Mouse (Mus musculus): ENCODE measurements around the gene Clps.
"Not testable (repeated sequence)": the region's sequence is repeated elsewhere in the genome, so short reads cannot be mapped to it uniquely, and the experiment has no call there.

The Clps gene

DNA sequence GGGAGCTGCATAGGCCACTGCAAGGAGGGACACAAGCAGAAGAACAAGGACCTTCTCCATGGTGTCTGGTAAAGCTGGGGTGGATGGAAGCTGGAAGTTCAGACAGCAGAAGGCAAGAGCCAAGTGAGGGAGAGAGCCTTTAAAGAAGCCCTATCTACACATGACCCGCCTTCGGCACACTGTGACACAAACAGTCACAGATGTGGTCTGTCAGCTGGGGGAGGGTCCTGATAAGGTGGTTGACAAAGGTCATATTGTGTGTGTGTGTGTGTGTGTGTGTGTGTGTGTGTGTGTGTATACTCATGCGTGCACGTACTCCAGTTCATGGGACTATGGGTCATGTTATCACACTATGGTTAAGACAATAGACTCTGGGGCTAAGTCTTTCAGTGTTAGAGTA is at the start of gene Clps:
Gene Clps, minus strand, starts transcription at position 169 of the 400 bp plus-strand sequence.
- no peak for DNase-seq (ENCODE audit: low read depth)

GRCm38 (mm10) chr17:28609543-28609942 is 49.0 kb upstream of the Clps start:
- no peak for DNase-seq (ENCODE audit: low read depth)

DNA sequence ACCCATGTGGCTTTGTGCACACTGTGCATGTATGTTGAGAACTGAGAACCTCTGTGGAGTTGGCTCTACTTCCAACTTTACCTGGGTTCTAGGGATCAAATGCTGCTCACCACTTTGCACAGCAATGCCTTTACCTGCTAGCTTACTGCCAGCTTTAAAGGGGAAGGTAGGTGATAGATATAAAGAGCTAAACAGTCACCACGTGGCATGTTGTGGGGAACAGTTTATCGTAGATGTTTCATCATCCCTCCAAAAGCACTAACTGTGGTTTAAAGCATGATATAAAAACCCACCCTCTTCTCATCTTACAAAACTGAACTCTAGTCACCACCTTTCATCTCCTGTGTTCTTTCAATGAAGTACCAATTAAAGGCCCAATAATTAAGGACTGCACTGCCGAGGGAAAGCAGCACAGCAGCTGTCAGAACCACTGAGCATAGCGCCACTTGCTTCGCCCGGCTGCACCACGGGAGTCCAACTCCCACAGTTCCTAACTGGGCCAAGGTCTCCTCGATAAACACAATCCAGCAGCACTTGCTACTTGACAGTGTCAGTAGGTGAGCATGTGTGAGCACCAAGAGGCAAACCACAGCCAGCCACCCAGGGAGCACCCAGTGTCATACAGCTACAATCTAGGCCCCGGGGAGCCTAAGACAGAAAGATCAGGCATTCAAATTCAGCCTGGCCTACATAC is 41.1 kb upstream of the Clps start:
- DNase-seq (ENCODE audit: low read depth): no peak

DNA sequence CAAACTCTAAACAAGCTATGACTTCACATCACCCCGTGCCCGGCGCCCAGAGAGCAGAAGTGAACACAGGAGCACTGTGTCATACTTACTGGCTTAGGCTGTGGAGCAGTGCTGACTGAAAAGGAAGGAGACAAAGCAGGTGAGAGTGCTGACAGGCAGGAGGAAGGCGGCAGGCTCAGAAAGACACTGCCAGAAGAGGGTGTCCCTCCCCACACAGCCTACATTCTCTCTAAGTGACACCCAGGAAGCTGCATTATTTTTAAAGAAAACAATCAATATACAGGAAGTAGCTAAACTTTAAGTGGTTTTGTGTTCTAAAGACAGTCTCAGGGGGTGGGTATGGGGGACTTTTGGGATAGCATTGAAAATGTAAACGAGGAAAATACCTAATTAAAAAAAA is 40.2 kb upstream of the Clps start:
- no peak for DNase-seq (ENCODE audit: low read depth)

- DNase-seq (ENCODE audit: low read depth): no peak
Observed at GRCm38 (mm10) chr17:28593965-28594364, 33.4 kb upstream of the Clps start.

- DNase-seq (ENCODE audit: low read depth): peak; percentile 26
Observed at GRCm38 (mm10) chr17:28592998-28593397, 32.4 kb upstream of the Clps start.

DNA sequence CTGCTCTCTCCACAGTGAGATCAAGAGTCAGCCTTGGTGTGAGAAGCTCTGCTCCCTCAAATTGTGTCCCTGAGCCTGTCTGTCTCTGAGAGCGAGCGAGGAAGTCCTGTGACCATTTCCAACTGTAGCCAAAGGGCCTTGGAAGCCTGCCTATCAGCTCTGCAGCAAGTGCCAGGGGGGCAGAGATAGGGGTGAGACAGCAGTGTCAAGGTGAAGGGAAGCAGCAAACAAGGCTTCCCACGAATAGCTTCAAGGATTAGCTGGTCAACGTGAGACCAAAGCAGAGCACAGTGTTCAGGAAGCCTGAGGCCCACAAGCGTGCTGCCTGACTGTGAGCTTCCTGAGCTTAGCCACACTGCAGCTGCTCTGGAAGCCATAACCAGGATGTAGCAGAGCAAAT is 30.9 kb upstream of the Clps start:
- no peak for DNase-seq (ENCODE audit: low read depth)

- no peak for DNase-seq (ENCODE audit: low read depth)
Observed at GRCm38 (mm10) chr17:28590596-28590995, 30.0 kb upstream of the Clps start.

- DNase-seq (ENCODE audit: low read depth): peak; percentile 8
Observed at GRCm38 (mm10) chr17:28588591-28588990, 28.0 kb upstream of the Clps start.

GRCm38 (mm10) chr17:28586509-28586908 is 25.9 kb upstream of the Clps start:
- no peak for DNase-seq (ENCODE audit: low read depth)

- no peak for DNase-seq (ENCODE audit: low read depth)
Observed at GRCm38 (mm10) chr17:28581056-28581455, 20.5 kb upstream of the Clps start.

DNA sequence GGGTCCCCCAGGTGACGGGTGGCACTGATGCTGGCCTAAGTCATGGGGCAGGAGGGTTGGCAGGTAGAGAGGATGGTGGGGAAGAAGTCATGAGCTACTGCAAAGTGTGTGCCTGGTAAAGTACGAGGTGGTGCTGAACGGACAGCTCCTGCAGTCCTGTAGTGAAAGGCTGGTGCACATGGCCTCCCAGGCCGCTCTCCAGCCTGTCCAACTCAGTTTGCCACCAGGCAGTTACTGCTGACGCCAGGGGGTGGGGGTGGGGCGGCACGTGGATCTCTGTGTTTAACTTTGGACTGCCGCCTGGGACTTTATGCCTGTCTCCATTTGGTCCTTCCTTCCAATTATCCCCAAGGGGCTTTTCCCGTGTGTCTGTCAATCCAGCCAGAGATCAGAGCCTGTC is 19.8 kb upstream of the Clps start:
- peak; percentile 30 for DNase-seq (ENCODE audit: low read depth)

DNA sequence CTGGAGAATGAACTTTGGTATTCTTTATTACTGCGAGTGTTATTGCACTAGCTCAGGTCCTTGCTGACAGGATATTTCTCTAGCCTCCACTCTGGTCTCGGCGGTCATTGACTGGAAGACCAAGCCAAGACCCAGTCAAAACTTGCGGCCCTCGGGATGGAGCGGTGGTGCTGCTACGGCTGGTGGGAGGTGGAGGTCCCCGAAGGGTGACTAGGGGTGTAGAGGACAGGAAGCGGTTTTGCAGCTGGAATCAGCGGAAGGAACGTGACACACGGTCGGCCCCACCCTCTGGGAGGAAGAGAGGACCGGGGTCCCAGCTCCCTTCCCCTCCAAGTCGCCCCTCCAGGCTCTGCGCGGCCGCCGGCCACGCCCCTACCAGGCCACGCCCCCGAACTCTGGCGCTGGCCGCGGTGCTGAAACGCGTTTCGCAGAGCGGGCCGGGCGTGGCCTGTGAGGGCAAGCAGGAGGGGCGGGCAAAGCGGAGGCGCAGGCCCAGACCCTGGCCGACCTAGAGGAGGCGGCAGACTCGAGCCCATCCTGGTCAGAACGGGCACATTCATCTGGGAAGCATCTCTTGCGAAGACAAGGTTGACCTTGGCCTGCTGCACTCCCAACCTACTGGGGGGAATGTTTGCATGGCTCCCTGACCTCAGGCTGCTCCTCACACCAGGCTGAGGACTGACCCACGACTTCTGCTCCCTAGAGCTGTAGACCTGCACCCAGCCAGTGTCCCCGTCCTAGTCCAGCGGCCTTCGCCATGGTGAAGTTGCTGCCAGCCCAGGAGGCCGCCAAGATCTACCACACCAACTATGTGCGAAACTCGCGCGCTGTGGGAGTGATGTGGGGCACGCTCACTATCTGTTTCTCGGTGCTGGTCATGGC is 14.9 kb upstream of the Clps start, which contains the start of gene Lhfpl5:
Gene Lhfpl5, plus strand, starts transcription at position 398 of the 882 bp plus-strand sequence.
- DNase-seq (ENCODE audit: low read depth): no peak

DNA sequence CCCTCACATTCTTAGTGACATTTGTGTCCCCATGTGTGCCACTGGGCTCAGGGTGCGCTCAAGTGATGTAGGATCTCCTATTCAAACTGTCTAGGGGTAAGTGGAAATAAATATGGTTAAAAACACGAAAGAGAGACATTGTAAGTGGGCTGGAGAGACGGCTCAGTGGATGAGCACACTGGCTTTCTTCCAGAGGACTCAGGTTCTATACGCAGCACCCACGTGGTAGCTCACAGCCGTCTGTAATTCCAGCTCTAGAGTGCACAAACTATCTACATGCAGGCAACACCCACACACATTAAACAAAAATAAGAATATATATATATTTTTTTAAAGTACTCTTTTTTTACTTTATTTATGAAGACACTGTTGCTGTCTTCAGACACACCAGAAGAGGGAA is 12.4 kb upstream of the Clps start:
- no peak for DNase-seq (ENCODE audit: low read depth)

GRCm38 (mm10) chr17:28572521-28572920 is 12.0 kb upstream of the Clps start:
- no peak for DNase-seq (ENCODE audit: low read depth)

DNA sequence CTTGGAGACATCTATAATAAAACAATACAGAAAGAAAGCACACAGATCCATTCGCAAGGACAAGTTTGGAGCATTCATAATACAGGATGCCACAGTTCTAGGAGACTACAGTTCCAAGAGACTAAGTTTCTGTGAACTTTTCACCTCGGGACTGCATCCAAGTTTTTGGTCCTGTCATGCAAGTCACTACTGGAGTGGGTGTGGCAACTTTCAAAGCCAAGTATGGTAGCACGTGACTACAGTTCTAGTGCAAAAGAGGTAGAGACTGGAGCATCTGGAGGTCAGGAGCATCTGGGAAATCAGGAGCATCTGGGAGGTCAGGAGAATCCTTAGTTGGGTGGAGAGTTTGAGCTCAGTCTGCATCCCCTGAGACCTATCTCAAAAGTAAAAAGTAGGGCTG is 11.3 kb upstream of the Clps start:
- DNase-seq (ENCODE audit: low read depth): no peak

DNA sequence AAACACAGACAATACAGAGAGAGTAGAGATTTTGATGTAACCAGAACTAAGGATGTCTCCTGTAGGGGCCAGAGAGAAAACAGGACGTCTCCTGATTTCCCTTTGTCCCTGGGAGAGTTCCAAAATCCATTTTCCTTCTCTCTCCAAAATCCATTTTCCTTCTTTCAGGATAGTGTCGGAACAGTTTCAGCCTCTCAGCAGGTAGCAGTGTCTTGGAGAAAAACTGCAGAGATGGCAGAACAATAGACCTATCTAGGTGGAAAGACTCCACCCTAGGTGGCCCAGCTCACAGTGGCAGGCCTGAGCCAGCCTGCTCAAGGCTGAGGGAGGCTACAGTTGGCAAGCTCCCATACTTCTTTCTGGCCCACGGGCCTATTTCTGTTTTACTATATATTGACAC is 7.0 kb upstream of the Clps start:
- DNase-seq (ENCODE audit: low read depth): no peak

GRCm38 (mm10) chr17:28565181-28565580 is 4.6 kb upstream of the Clps start:
- DNase-seq (ENCODE audit: low read depth): no peak

- DNase-seq (ENCODE audit: low read depth): no peak
Observed at GRCm38 (mm10) chr17:28561613-28562012, 1.0 kb upstream of the Clps start.

DNA sequence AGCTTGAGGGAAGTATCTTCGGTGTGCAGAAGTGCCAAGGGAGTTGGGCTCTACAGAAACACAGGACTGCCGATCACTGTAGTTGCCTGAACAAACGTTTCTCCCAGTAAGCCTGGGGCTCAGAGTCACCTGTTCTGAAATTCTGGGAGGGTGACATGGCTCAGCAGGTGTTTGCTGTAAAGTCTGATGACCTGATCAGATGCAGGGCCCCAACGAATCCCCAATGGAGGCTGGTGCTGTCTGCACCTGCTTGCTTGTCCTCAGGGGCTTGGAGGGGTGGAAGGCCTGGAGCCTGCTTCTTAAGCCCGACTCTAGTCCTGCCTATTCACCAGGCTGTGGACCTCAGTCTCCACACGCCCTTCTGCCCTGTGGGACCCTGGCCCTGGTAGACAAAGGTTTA is 2.8 kb downstream of the Clps start:
- DNase-seq (ENCODE audit: low read depth): no peak

- no peak for DNase-seq (ENCODE audit: low read depth)
Observed at GRCm38 (mm10) chr17:28556635-28557396, 3.8 kb downstream of the Clps start.

GRCm38 (mm10) chr17:28554021-28554420 is 6.5 kb downstream of the Clps start:
- DNase-seq (ENCODE audit: low read depth): not testable (repeated sequence)
